24 mouse cellular contexts compared by ENCODE assay signal in the genomic region with DNA sequence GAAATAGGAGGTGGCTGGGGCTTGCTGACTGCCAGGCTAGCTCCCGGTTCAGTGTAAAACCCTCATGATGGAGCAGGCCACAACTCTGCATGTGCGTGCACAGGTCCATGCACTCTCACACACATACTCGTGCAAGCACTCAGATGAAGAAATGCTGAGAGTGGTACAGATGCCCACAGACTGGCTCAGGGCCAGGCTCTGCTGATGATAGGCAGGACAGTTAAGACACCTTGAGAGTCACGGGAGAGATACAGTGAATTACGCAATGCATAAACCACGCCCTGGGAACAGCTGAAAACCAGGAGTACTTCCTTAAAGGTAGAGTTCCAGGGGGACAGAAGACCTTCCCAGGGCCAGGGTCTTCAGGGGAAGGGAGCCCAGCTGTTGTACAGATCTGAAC. TPM values are rescaled to one million over a fixed set of nuclear protein-coding genes. Genes with fewer than 3 reads are reported as not detected.
DNase-seq lines count a peak whose midpoint lies in the region; ATAC-seq and TF ChIP-seq lines count a peak whose summit lies in the region.
"Had no signal": no experiment of that assay in that cellular context is flagged by ENCODE, and none has a peak within 500 bp of the region (broad histone marks: within the 10 kb centered on the region; RNA-seq: fewer than 3 reads in every experiment).

No protein-coding gene starts in this region.

- no peak for TF ChIP-seq CTCF in C2C12 (IDR thresholded peaks at IDR 0.05; ENCODE audit: control insufficient read depth, insufficient read depth, insufficient read length)
- TF ChIP-seq CTCF in intestine, postnatal 0 days (IDR thresholded peaks at IDR 0.05; ENCODE audit: low read depth) = no peak

- no peak for DNase-seq in heart, postnatal 36 days
- DNase-seq in gastrocnemius, postnatal 25 days = no peak
- DNase-seq in ovary, postnatal 14 days (ENCODE audit: low spot score) = no peak
- DNase-seq: adrenal gland, adult 2 months; adrenal gland, adult 8-10 months; adrenal gland, postnatal 10 days; adrenal gland, postnatal 14 days; adrenal gland, postnatal 25 days; adrenal gland, postnatal 36 days; B cell, adult 2 months; cerebellum, adult 11 months; cerebellum, adult 11-12 months; cerebellum, adult 18-20 months had no signal

- H3K9me3 ChIP-seq in intestine, embryonic 15.5 days = no peaks in the 10 kb centered on the region
- H3K9me3 ChIP-seq in intestine, embryonic 16.5 days (ENCODE audit: control insufficient read depth, low read length) = no peaks in the 10 kb centered on the region
- no peaks in the 10 kb centered on the region for H3K9me3 ChIP-seq in intestine, postnatal 0 days (ENCODE audit: control insufficient read depth)
- H3K9me3 ChIP-seq in midbrain, embryonic 16.5 days (replicated peaks; ENCODE audit: control insufficient read depth, low read length, poor library complexity, severe bottlenecking) = no peaks in the 10 kb centered on the region
- H3K9me3 ChIP-seq: G1E had no signal

- H3K4me3 ChIP-seq in C2C12 (ENCODE audit: insufficient read depth, poor library complexity, severe bottlenecking) = no peak overlapping the region
- H3K4me3 ChIP-seq in intestine, embryonic 15.5 days (replicated peaks) = no peak overlapping the region
- H3K4me3 ChIP-seq in intestine, embryonic 16.5 days (ENCODE audit: low read length) = no peak overlapping the region
- no peak overlapping the region for H3K4me3 ChIP-seq in intestine, postnatal 0 days (ENCODE audit: low read depth, low read length)
- H3K4me3 ChIP-seq in midbrain, embryonic 16.5 days (ENCODE audit: low read depth, low read length) = no peak overlapping the region

- peaks cover 11% of the 10 kb centered on the region for H3K79me3 ChIP-seq in C2C12 (ENCODE audit: low read depth)

- peaks cover 52% of the 10 kb centered on the region for H3K36me3 ChIP-seq in C2C12 (ENCODE audit: control insufficient read depth, insufficient read depth)
- peaks cover 25% of the 10 kb centered on the region for H3K36me3 ChIP-seq in intestine, embryonic 15.5 days
- H3K36me3 ChIP-seq in intestine, embryonic 16.5 days (ENCODE audit: control insufficient read depth, insufficient read depth, low read length) = peaks cover 16% of the 10 kb centered on the region; the same call in 1 of the 2 replicates
- H3K36me3 ChIP-seq in intestine, postnatal 0 days (ENCODE audit: control insufficient read depth, insufficient read depth) = peaks cover 47% of the 10 kb centered on the region
- peaks cover 21% of the 10 kb centered on the region for H3K36me3 ChIP-seq in midbrain, embryonic 16.5 days (ENCODE audit: control insufficient read depth, insufficient read depth, low read length)

- no peak overlapping the region for H3ac ChIP-seq in C2C12 (ENCODE audit: control insufficient read depth, insufficient read length, low read depth)

- H3K79me2 ChIP-seq in C2C12 (ENCODE audit: control insufficient read depth, insufficient read depth) = peaks cover 19% of the 10 kb centered on the region

- intact Hi-C loops in heart, postnatal 36 days (cut with DNase I) = no loop called here

- 81% methylated on average over 6 of the region's 6 CpGs for WGBS in intestine, embryonic 15.5 days
- 80% methylated on average over 6 of the region's 6 CpGs for WGBS in intestine, embryonic 16.5 days
- 54% methylated on average over 6 of the region's 6 CpGs for WGBS in intestine, postnatal 0 days
- whole genome bisulfite sequencing in midbrain, embryonic 16.5 days = 97% methylated on average over 6 of the region's 6 CpGs

- H3K4me1 ChIP-seq in intestine, embryonic 15.5 days (replicated peaks) = peaks cover 8% of the 10 kb centered on the region
- H3K4me1 ChIP-seq in intestine, embryonic 16.5 days (ENCODE audit: control insufficient read depth, insufficient read depth, low read length) = peaks cover 9% of the 10 kb centered on the region
- H3K4me1 ChIP-seq in intestine, postnatal 0 days (replicated peaks; ENCODE audit: control insufficient read depth, insufficient read depth, low read length) = peaks cover 8% of the 10 kb centered on the region; the same call in 1 of the 2 replicates
- peaks cover 10% of the 10 kb centered on the region for H3K4me1 ChIP-seq in midbrain, embryonic 16.5 days (ENCODE audit: control insufficient read depth, insufficient read depth, low read length)

- H3K27ac ChIP-seq in intestine, embryonic 15.5 days = no peak overlapping the region
- H3K27ac ChIP-seq in intestine, embryonic 16.5 days (ENCODE audit: low read length) = peak overlapping the region; percentile 30; the same call in 1 of the 2 replicates
- 0 out of 2 replicates have a peak overlapping the region, but pooled peaks have one; percentile 5 for H3K27ac ChIP-seq in intestine, postnatal 0 days (ENCODE audit: low read depth, low read length)
- H3K27ac ChIP-seq in midbrain, embryonic 16.5 days (ENCODE audit: low read length) = no peak overlapping the region

- no peak overlapping the region for H3K4me2 ChIP-seq in intestine, embryonic 15.5 days (replicated peaks)
- H3K4me2 ChIP-seq in intestine, embryonic 16.5 days (ENCODE audit: low read depth, low read length) = no peak overlapping the region
- peak overlapping the region; percentile 24; the same call in 1 of the 2 replicates for H3K4me2 ChIP-seq in intestine, postnatal 0 days (replicated peaks; ENCODE audit: low read depth)
- H3K4me2 ChIP-seq in midbrain, embryonic 16.5 days (ENCODE audit: low read length) = no peak overlapping the region

- no peak overlapping the region for H3K9ac ChIP-seq in intestine, embryonic 15.5 days
- no peak overlapping the region for H3K9ac ChIP-seq in intestine, embryonic 16.5 days (ENCODE audit: low read depth, low read length)
- H3K9ac ChIP-seq in intestine, postnatal 0 days (ENCODE audit: low read depth, low read length) = no peak overlapping the region
- H3K9ac ChIP-seq in midbrain, embryonic 16.5 days (ENCODE audit: low read depth, low read length) = no peak overlapping the region

- peak; percentile 29; the same call in 1 of the 2 replicates for ATAC-seq in intestine, embryonic 15.5 days
- peak; percentile 53 for ATAC-seq in intestine, embryonic 16.5 days
- ATAC-seq in intestine, postnatal 0 days = peak; percentile 62
- no peak for ATAC-seq in midbrain, embryonic 16.5 days
- ATAC-seq: activated CD4-positive, CD25-positive, alpha-beta regulatory T cell, adult 4 months; CD4-positive, CD25-positive, alpha-beta regulatory T cell, adult 4 months; Patski had no signal

- H3K27me3 ChIP-seq in C2C12 (ENCODE audit: control insufficient read depth, insufficient read depth, insufficient read length) = no peaks in the 10 kb centered on the region
- no peaks in the 10 kb centered on the region for H3K27me3 ChIP-seq in intestine, embryonic 15.5 days (replicated peaks)
- H3K27me3 ChIP-seq in intestine, embryonic 16.5 days (replicated peaks; ENCODE audit: control insufficient read depth, insufficient read depth, low read length) = no peaks in the 10 kb centered on the region
- no peaks in the 10 kb centered on the region for H3K27me3 ChIP-seq in intestine, postnatal 0 days (replicated peaks; ENCODE audit: control insufficient read depth, insufficient read depth, low read length)
- no peaks in the 10 kb centered on the region for H3K27me3 ChIP-seq in midbrain, embryonic 16.5 days (ENCODE audit: control insufficient read depth, insufficient read depth, low read depth, low read length)
- H3K27me3 ChIP-seq: CH12.LX, Patski had no signal

TF ChIP-seq in C2C12, 6 proteins besides CTCF, POLR2A, EP300 and RAD21:
- TF ChIP-seq CEBPB (IDR thresholded peaks at IDR 0.05; ENCODE audit: low read depth) = peak; percentile 23
- TF ChIP-seq MYOD1 (IDR thresholded peaks at IDR 0.05; ENCODE audit: control insufficient read depth, insufficient read length, low read depth) = no peak

RNA-seq across cellular contexts. Expression of a gene that starts 3.3 kb away (rescaled TPM):
- 6.8 TPM for polyA plus RNA-seq in C2C12 (2012; fragmentation: generic; extraction: Trizol)
- polyA plus RNA-seq in intestine, embryonic 15.5 days (2015; fragmentation: Nextera tagmentation; extraction: Ambion mirVana) = 8.1 and 8.5 TPM in 2 replicates
- 9.3 and 9.4 TPM in 2 replicates for polyA plus RNA-seq in intestine, embryonic 16.5 days (2015; fragmentation: Nextera tagmentation; extraction: Ambion mirVana)
- polyA plus RNA-seq in intestine, postnatal 0 days (2015; fragmentation: Nextera tagmentation; extraction: Ambion mirVana) = 3.6 and 4.6 TPM in 2 replicates
- total RNA-seq in heart, postnatal 36 days (2021) = 1 to 10 TPM; 1.8 to 2.5 TPM
- 6.8 and 7.0 TPM in 2 replicates for polyA plus RNA-seq in midbrain, embryonic 16.5 days (2015; fragmentation: Nextera tagmentation; extraction: Ambion mirVana)
- 1 to 10 TPM; 1.5 to 1.6 TPM for total RNA-seq in gastrocnemius, postnatal 25 days (2021)

RNA-seq across cellular contexts. Expression of a gene that starts 11.3 kb away (rescaled TPM):
- polyA plus RNA-seq in C2C12 (2012; fragmentation: generic; extraction: Trizol) = 8.6 TPM
- 13.2 and 13.8 TPM in 2 replicates for polyA plus RNA-seq in intestine, embryonic 15.5 days (2015; fragmentation: Nextera tagmentation; extraction: Ambion mirVana)
- polyA plus RNA-seq in intestine, embryonic 16.5 days (2015; fragmentation: Nextera tagmentation; extraction: Ambion mirVana) = 16.1 and 23.2 TPM in 2 replicates
- polyA plus RNA-seq in intestine, postnatal 0 days (2015; fragmentation: Nextera tagmentation; extraction: Ambion mirVana) = 19.7 and 21.4 TPM in 2 replicates
- total RNA-seq in heart, postnatal 36 days (2021) = 10 to 100 TPM; 28.0 to 28.6 TPM
- polyA plus RNA-seq in midbrain, embryonic 16.5 days (2015; fragmentation: Nextera tagmentation; extraction: Ambion mirVana) = 14.2 and 14.9 TPM in 2 replicates
- 10 to 100 TPM; 16.4 to 18.9 TPM for total RNA-seq in gastrocnemius, postnatal 25 days (2021)

RNA-seq across cellular contexts. Expression of a gene that starts 46.0 kb away (rescaled TPM):
- 0.77 TPM for polyA plus RNA-seq in C2C12 (2012; fragmentation: generic; extraction: Trizol)
- polyA plus RNA-seq in intestine, embryonic 15.5 days (2015; fragmentation: Nextera tagmentation; extraction: Ambion mirVana) = 13.5 and 13.9 TPM in 2 replicates
- polyA plus RNA-seq in intestine, embryonic 16.5 days (2015; fragmentation: Nextera tagmentation; extraction: Ambion mirVana) = 13.6 and 14.0 TPM in 2 replicates
- polyA plus RNA-seq in intestine, postnatal 0 days (2015; fragmentation: Nextera tagmentation; extraction: Ambion mirVana) = 4.0 and 4.4 TPM in 2 replicates
- total RNA-seq in heart, postnatal 36 days (2021) = 1 to 10 TPM in 1 of 2 experiments, under 1 TPM in 1; 0.60 to 1.0 TPM
- polyA plus RNA-seq in midbrain, embryonic 16.5 days (2015; fragmentation: Nextera tagmentation; extraction: Ambion mirVana) = 0.75 and 1.5 TPM in 2 replicates
- 1 to 10 TPM; 3.0 to 3.2 TPM for total RNA-seq in gastrocnemius, postnatal 25 days (2021)
- total RNA-seq: CH12.LX, MEL had no signal
- polyA plus RNA-seq: activated CD4-positive, CD25-positive, alpha-beta regulatory T cell, adult 4 months had no signal

Comparison
In these comparisons a context has a peak if more than half of its experiments do, and no peak if none do; other contexts are left out.
1. H3K27ac ChIP-seq: peak in intestine, embryonic 16.5 days (single experiment) and intestine, postnatal 0 days (single experiment); none in intestine, embryonic 15.5 days (single experiment) and midbrain, embryonic 16.5 days (single experiment).